Mouse (Mus musculus): ENCODE measurements around the gene Fgfr2. TPM values are rescaled to one million over a fixed set of nuclear protein-coding genes. Genes with fewer than 3 reads are reported as not detected.

The Fgfr2 gene
- polyA plus RNA-seq, 1 experiment from 2014 or later: 110 TPM

- WGBS: 53% methylated on average over 7 of the region's 7 CpGs
- H3K27ac ChIP-seq (ENCODE audit: low read length): no peak overlapping the region
- no peak overlapping the region for H3K4me2 ChIP-seq (replicated peaks; ENCODE audit: low read depth, low read length)
- H3K27me3 ChIP-seq (replicated peaks; ENCODE audit: insufficient read depth, low read length): no peaks in the 10 kb centered on the region
- no peaks in the 10 kb centered on the region for H3K4me1 ChIP-seq (ENCODE audit: insufficient read depth, low read depth, low read length)
- H3K9ac ChIP-seq (replicated peaks; ENCODE audit: low read depth): no peak overlapping the region
- H3K4me3 ChIP-seq (ENCODE audit: low read depth, low read length): no peak overlapping the region
- ATAC-seq (no peak), DNase-seq (ENCODE audit: low spot score) (no peak)
- TF ChIP-seq EP300 (IDR thresholded peaks at IDR 0.05) (no peak), CTCF (IDR thresholded peaks at IDR 0.05) (no peak)
- H3K9me3 ChIP-seq (ENCODE audit: low read length): no peaks in the 10 kb centered on the region
- no peaks in the 10 kb centered on the region for H3K36me3 ChIP-seq (ENCODE audit: insufficient read depth, low read length)
Observed at GRCm38 (mm10) chr7:132169419-132170169, 953.6 kb downstream of the Fgfr2 start.

- Histone ChIP-seq H3K27ac (ENCODE audit: low read length) (no peak overlapping the region), H3K9ac (replicated peaks; ENCODE audit: low read depth) (no peak overlapping the region), H3K36me3 (ENCODE audit: insufficient read depth, low read length) (no peaks in the 10 kb centered on the region), H3K4me2 (replicated peaks; ENCODE audit: low read depth, low read length) (no peak overlapping the region), H3K27me3 (replicated peaks; ENCODE audit: insufficient read depth, low read length) (no peaks in the 10 kb centered on the region), H3K9me3 (ENCODE audit: low read length) (no peaks in the 10 kb centered on the region), H3K4me3 (ENCODE audit: low read depth, low read length) (no peak overlapping the region), H3K4me1 (ENCODE audit: insufficient read depth, low read depth, low read length) (no peaks in the 10 kb centered on the region)
- DNase-seq (ENCODE audit: low spot score) (no peak), ATAC-seq (no peak)
- TF ChIP-seq EP300 (IDR thresholded peaks at IDR 0.05) (no peak), CTCF (IDR thresholded peaks at IDR 0.05) (no peak)
- 69% methylated on average over 4 of the region's 4 CpGs for WGBS
Observed at GRCm38 (mm10) chr7:132167239-132167638, 955.9 kb downstream of the Fgfr2 start.

DNA sequence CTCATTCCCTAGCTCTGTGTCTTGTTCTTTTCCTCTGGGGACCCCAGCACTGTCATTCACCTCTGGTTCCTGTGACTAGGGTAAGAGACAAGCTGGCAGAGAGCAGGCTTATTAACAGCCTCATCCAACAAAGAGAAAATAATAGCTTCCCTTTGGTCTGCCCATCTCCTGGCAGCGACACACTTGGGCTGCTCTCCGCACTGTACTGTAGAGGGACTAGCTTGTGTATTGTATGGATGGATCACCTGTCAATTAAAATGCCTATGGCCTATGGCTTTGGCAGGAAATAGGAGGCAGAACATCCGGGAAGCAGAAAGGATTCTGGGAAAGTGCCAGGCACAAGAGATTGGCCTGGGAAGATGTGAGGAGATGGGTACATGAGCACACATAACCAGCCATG is 960.9 kb downstream of the Fgfr2 start:
- no peaks in the 10 kb centered on the region for H3K4me1 ChIP-seq (ENCODE audit: insufficient read depth, low read depth, low read length)
- H3K9ac ChIP-seq (replicated peaks; ENCODE audit: low read depth): no peak overlapping the region
- TF ChIP-seq EP300 (IDR thresholded peaks at IDR 0.05) (no peak), CTCF (IDR thresholded peaks at IDR 0.05) (no peak)
- no peaks in the 10 kb centered on the region for H3K27me3 ChIP-seq (replicated peaks; ENCODE audit: insufficient read depth, low read length)
- no peaks in the 10 kb centered on the region for H3K9me3 ChIP-seq (ENCODE audit: low read length)
- no peak for DNase-seq (ENCODE audit: low spot score)
- 85% methylated on average over 3 of the region's 3 CpGs for WGBS
- no peak overlapping the region for H3K4me2 ChIP-seq (replicated peaks; ENCODE audit: low read depth, low read length)
- ATAC-seq: no peak
- H3K27ac ChIP-seq (ENCODE audit: low read length): no peak overlapping the region
- no peaks in the 10 kb centered on the region for H3K36me3 ChIP-seq (ENCODE audit: insufficient read depth, low read length)
- H3K4me3 ChIP-seq (ENCODE audit: low read depth, low read length): no peak overlapping the region

GRCm38 (mm10) chr7:132158321-132159025 is 964.7 kb downstream of the Fgfr2 start:
- Histone ChIP-seq H3K4me1 (ENCODE audit: insufficient read depth, low read depth, low read length) (no peaks in the 10 kb centered on the region), H3K4me2 (replicated peaks; ENCODE audit: low read depth, low read length) (no peak overlapping the region), H3K36me3 (ENCODE audit: insufficient read depth, low read length) (no peaks in the 10 kb centered on the region), H3K9me3 (ENCODE audit: low read length) (no peaks in the 10 kb centered on the region), H3K27ac (ENCODE audit: low read length) (no peak overlapping the region), H3K27me3 (replicated peaks; ENCODE audit: insufficient read depth, low read length) (peaks cover 7% of the 10 kb centered on the region; the same call in 1 of the 2 replicates), H3K9ac (replicated peaks; ENCODE audit: low read depth) (no peak overlapping the region), H3K4me3 (ENCODE audit: low read depth, low read length) (no peak overlapping the region)
- ATAC-seq: no peak
- WGBS: 53% methylated on average over 9 of the region's 9 CpGs
- no peak for DNase-seq (ENCODE audit: low spot score)
- no peak for TF ChIP-seq CTCF (IDR thresholded peaks at IDR 0.05)
- no peak for TF ChIP-seq EP300 (IDR thresholded peaks at IDR 0.05)

DNA sequence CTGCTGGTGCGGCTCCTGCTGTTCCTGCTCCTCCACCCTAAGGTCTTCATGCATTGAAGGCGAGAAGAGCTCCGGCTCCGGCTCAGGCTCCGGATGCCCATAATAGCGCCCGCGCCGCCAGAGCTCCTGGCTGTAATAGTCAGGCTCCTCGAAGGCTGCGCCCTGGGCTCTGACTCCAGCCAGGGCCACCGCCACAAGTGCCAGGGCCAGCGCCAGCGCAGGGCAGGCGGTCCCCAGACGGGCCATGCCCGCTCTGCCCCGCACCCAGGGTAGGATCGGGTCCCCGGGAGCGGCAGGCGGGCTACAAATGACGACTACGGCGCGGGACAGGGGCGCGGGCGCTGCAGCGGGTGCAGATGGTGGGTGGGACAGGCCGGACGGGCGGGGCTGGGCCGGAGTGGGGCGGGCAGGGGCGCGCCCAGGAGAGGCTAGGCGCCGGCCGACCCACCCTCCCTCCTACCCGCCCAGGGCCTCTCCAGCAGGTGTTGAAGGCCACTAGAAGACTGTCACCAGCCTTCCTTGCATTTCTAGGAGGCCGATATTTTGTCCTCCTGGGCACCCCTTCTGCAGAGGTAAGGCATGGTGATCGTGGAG is 968.7 kb downstream of the Fgfr2 start, which contains the start of gene Cpxm2:
Cpxm2 (minus strand) TSS at position 372 of the 594 bp plus-strand sequence.
- TF ChIP-seq EP300 (IDR thresholded peaks at IDR 0.05) (no peak), CTCF (IDR thresholded peaks at IDR 0.05) (no peak)
- WGBS: 4% methylated on average over 36 of the region's 43 CpGs
- Histone ChIP-seq H3K4me1 (ENCODE audit: insufficient read depth, low read depth, low read length) (no peaks in the 10 kb centered on the region), H3K27me3 (replicated peaks; ENCODE audit: insufficient read depth, low read length) (peaks cover 8% of the 10 kb centered on the region; the same call in 1 of the 2 replicates), H3K9ac (replicated peaks; ENCODE audit: low read depth) (no peak within 1 kb of the TSS), H3K4me2 (replicated peaks; ENCODE audit: low read depth, low read length) (peak within 1 kb of the TSS; percentile 57), H3K4me3 (ENCODE audit: low read depth, low read length) (peak within 1 kb of the TSS; percentile 14; the same call in 1 of the 2 replicates), H3K27ac (ENCODE audit: low read length) (no peak within 1 kb of the TSS), H3K36me3 (ENCODE audit: insufficient read depth, low read length) (no peaks in the 10 kb centered on the region), H3K9me3 (ENCODE audit: low read length) (no peaks in the 10 kb centered on the region)
- no peak for DNase-seq (ENCODE audit: low spot score)
- ATAC-seq: peak; percentile 23; the same call in 1 of the 2 replicates

DNA sequence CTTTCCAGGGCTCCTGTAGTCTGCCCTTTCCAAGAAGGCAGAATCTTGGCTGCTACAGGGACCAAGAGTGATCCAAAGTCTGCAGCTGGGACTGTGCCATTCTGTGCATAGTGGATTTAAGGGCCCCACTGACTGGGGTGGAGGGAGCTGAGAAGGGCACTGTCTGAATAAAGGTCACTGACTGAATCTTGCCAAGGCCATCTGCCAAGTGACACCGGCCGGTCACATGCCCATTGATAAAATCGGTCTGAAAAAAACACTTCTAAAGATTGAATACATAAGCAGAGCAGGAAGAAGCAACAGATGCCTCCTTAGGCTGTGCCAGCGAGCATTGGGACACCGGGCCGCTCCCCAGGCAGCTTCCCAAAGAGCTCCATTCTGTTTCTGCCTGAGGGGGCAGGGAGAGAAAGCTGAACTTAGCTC is 969.4 kb downstream of the Fgfr2 start:
- Histone ChIP-seq H3K27me3 (replicated peaks; ENCODE audit: insufficient read depth, low read length) (peaks cover 8% of the 10 kb centered on the region; the same call in 1 of the 2 replicates), H3K9ac (replicated peaks; ENCODE audit: low read depth) (no peak overlapping the region), H3K36me3 (ENCODE audit: insufficient read depth, low read length) (no peaks in the 10 kb centered on the region), H3K27ac (ENCODE audit: low read length) (no peak overlapping the region), H3K4me1 (ENCODE audit: insufficient read depth, low read depth, low read length) (no peaks in the 10 kb centered on the region), H3K4me2 (replicated peaks; ENCODE audit: low read depth, low read length) (no peak overlapping the region; the same call in 1 of the 2 replicates), H3K4me3 (ENCODE audit: low read depth, low read length) (0 out of 2 replicates have a peak overlapping the region, but pooled peaks have one; percentile 14), H3K9me3 (ENCODE audit: low read length) (no peaks in the 10 kb centered on the region)
- no peak for ATAC-seq
- WGBS: 36% methylated on average over 6 of the region's 6 CpGs
- TF ChIP-seq EP300 (IDR thresholded peaks at IDR 0.05): no peak
- TF ChIP-seq CTCF (IDR thresholded peaks at IDR 0.05): no peak
- DNase-seq (ENCODE audit: low spot score): no peak
